Mouse (Mus musculus): ENCODE data around the gene Zfp950.
"Not testable (repeated sequence)": the region's sequence is repeated elsewhere in the genome, so short reads cannot be mapped to it uniquely, and the experiment has no call there.

Zfp950 gene

GRCm38 (mm10) chr19:61140342-61141206 lies at the start of gene Zfp950:
Gene Zfp950 (minus strand): TSS chr19:61140840.
- DNase-seq (ENCODE audit: low spot score): peak; percentile 75

GRCm38 (mm10) chr19:61183590-61183989 lies 43.0 kb upstream of the Zfp950 start, which contains the start of gene Gm6020:
Gene Gm6020 (plus strand): TSS chr19:61183890.
- DNase-seq (ENCODE audit: low spot score): not testable (repeated sequence)

GRCm38 (mm10) chr19:61175756-61176324 lies 35.2 kb upstream of the Zfp950 start, which contains the start of gene Gm7102:
Gene Gm7102 (minus strand): TSS chr19:61176309.
- DNase-seq (ENCODE audit: low spot score): no peak

GRCm38 (mm10) chr19:61151701-61152420 lies 11.2 kb upstream of the Zfp950 start:
- no peak for DNase-seq (ENCODE audit: low spot score)

GRCm38 (mm10) chr19:61151372-61151700 lies 10.7 kb upstream of the Zfp950 start:
- DNase-seq (ENCODE audit: low spot score): no peak

GRCm38 (mm10) chr19:61141299-61141698 lies 659 bp upstream of the Zfp950 start:
- no peak for DNase-seq (ENCODE audit: low spot score)

GRCm38 (mm10) chr19:61138655-61139054 lies 2.0 kb downstream of the Zfp950 start:
- DNase-seq (ENCODE audit: low spot score): no peak

GRCm38 (mm10) chr19:61131096-61131495 lies 9.5 kb downstream of the Zfp950 start:
- DNase-seq (ENCODE audit: low spot score): no peak

GRCm38 (mm10) chr19:61110184-61110583 lies 30.5 kb downstream of the Zfp950 start:
- no peak for DNase-seq (ENCODE audit: low spot score)

GRCm38 (mm10) chr19:61097764-61098163 lies 42.9 kb downstream of the Zfp950 start:
- peak; percentile 33 for DNase-seq (ENCODE audit: low spot score)

- no peak for DNase-seq (ENCODE audit: low spot score)
Observed at GRCm38 (mm10) chr19:61096776-61097175, 43.9 kb downstream of the Zfp950 start.

GRCm38 (mm10) chr19:61090541-61090940 lies 50.1 kb downstream of the Zfp950 start:
- DNase-seq (ENCODE audit: low spot score): no peak

- DNase-seq (ENCODE audit: low spot score): no peak
Observed at GRCm38 (mm10) chr19:61089001-61089400, 51.6 kb downstream of the Zfp950 start.

GRCm38 (mm10) chr19:61087781-61088180 lies 52.9 kb downstream of the Zfp950 start:
- no peak for DNase-seq (ENCODE audit: low spot score)

- DNase-seq (ENCODE audit: low spot score): no peak
Observed at GRCm38 (mm10) chr19:61085217-61085616, 55.4 kb downstream of the Zfp950 start.

GRCm38 (mm10) chr19:61084149-61084940 lies 56.3 kb downstream of the Zfp950 start:
- peak; percentile 95 for DNase-seq (ENCODE audit: low spot score)

GRCm38 (mm10) chr19:61083006-61083405 lies 57.6 kb downstream of the Zfp950 start:
- no peak for DNase-seq (ENCODE audit: low spot score)

GRCm38 (mm10) chr19:61080251-61080749 lies 60.3 kb downstream of the Zfp950 start:
- no peak for DNase-seq (ENCODE audit: low spot score)

- no peak for DNase-seq (ENCODE audit: low spot score)
Observed at GRCm38 (mm10) chr19:61078622-61079021, 62.0 kb downstream of the Zfp950 start.

GRCm38 (mm10) chr19:61065011-61065410 lies 75.6 kb downstream of the Zfp950 start:
- no peak for DNase-seq (ENCODE audit: low spot score)

- DNase-seq (ENCODE audit: low spot score): no peak
Observed at GRCm38 (mm10) chr19:61064386-61064785, 76.3 kb downstream of the Zfp950 start.

GRCm38 (mm10) chr19:61057581-61057980 lies 83.1 kb downstream of the Zfp950 start:
- no peak for DNase-seq (ENCODE audit: low spot score)
